Mouse (Mus musculus) spleen, adult 2 months (tissue): ENCODE results near the gene 6430628N08Rik. TPM values are rescaled to one million over a fixed set of nuclear protein-coding genes. Genes with fewer than 3 reads are reported as not detected.

Source experiments
- DNase-seq, 2 experiments: peaks; one replicate each; pipeline versions ENCODE4 v3.0.0 to v3.0.0-alpha.2; 2012 to 2021; ENCODE audit warnings: low spot score in 2 of 2, low read depth in 1 of 2
- H3K27ac ChIP-seq: fragments of 200-500 bp; 2 replicates; pipeline ENCODE4 v1.5.1; 2012; ENCODE audit warnings: low read length, inconsistent platforms; ENCODE audit not compliant: insufficient read depth
- H3K27me3 ChIP-seq: fragments of 200-500 bp; 2 replicates; pipeline ENCODE4 v1.6.1; 2012; ENCODE audit warnings: mild to moderate bottlenecking, moderate library complexity, low read length, inconsistent platforms; ENCODE audit not compliant: control insufficient read depth, insufficient read depth
- H3K36me3 ChIP-seq: fragments of 200-500 bp; 2 replicates; pipeline ENCODE4 v1.6.1; 2012; ENCODE audit warnings: mild to moderate bottlenecking, low read length, inconsistent platforms; ENCODE audit not compliant: control insufficient read depth, insufficient read depth
- H3K4me1 ChIP-seq: fragments of 200-500 bp; 2 replicates; pipeline ENCODE4 v1.6.1; 2011; ENCODE audit warnings: inconsistent platforms; ENCODE audit not compliant: control insufficient read depth, insufficient read depth, insufficient read length
- H3K4me3 ChIP-seq: fragments of 200-500 bp; 2 replicates; pipeline ENCODE4 v1.5.1; 2011; ENCODE audit warnings: mild to moderate bottlenecking, inconsistent platforms; ENCODE audit not compliant: insufficient read depth, insufficient read length; ENCODE audit errors: extremely low read depth
- CTCF ChIP-seq: fragments of 200-500 bp; IDR thresholded peaks from 2 replicates; pipeline ENCODE4 v1.5.1; 2011; ENCODE audit warnings: mild to moderate bottlenecking, inconsistent platforms; ENCODE audit not compliant: insufficient read depth, insufficient read length, insufficient replicate concordance; ENCODE audit errors: extremely low read depth
- POLR2A ChIP-seq: fragments of 200-500 bp; IDR thresholded peaks from 2 replicates; pipeline ENCODE4 v1.6.1; 2011; ENCODE audit warnings: low read depth, low read length, inconsistent platforms
- WGBS: fragments of 180-500 bp; shearing (Covaris S2); methylation state at CpG from one replicate; pipeline ENCODE4 v1.1.7; 2018; 5-methylcytosine and 5-hydroxymethylcytosine counted together
- polyA plus RNA-seq: library from polyadenylated mRNA; depleted of rRNA; stranded (reverse); fragments of >200 nt; gene quantifications from 2 replicates; pipeline ENCODE4 v1.2.3, GENCODE M21; 2012

6430628N08Rik gene
- polyA plus RNA-seq, 1 experiment, result not detected

GRCm38 (mm10) chr4:115863880-115864279 is 26.6 kb upstream of the 6430628N08Rik start:
- 92% methylated on average over 10 of the region's 10 CpGs for WGBS
- Histone ChIP-seq H3K4me3 (no peak overlapping the region), H3K4me1 (no peaks in the 10 kb centered on the region), H3K36me3 (peaks cover 35% of the 10 kb centered on the region), H3K27me3 (no peaks in the 10 kb centered on the region), H3K27ac (no peak overlapping the region)
- no peak for TF ChIP-seq POLR2A
- no peak for TF ChIP-seq CTCF
- no peak for DNase-seq

GRCm38 (mm10) chr4:115869512-115870210 is 20.8 kb upstream of the 6430628N08Rik start:
- H3K4me3 ChIP-seq, result no peak overlapping the region
- H3K36me3 ChIP-seq, result peaks cover 30% of the 10 kb centered on the region
- no peak for TF ChIP-seq CTCF
- no peak for TF ChIP-seq POLR2A
- 91% methylated on average over 16 of the region's 16 CpGs for WGBS
- no peaks in the 10 kb centered on the region for H3K4me1 ChIP-seq
- DNase-seq, result no peak
- no peak overlapping the region for H3K27ac ChIP-seq
- no peaks in the 10 kb centered on the region for H3K27me3 ChIP-seq

GRCm38 (mm10) chr4:115873231-115873630 is 17.2 kb upstream of the 6430628N08Rik start:
- no peak overlapping the region for H3K27ac ChIP-seq
- H3K36me3 ChIP-seq, result peaks cover 47% of the 10 kb centered on the region
- H3K4me1 ChIP-seq, result no peaks in the 10 kb centered on the region
- no peaks in the 10 kb centered on the region for H3K27me3 ChIP-seq
- WGBS, result 96% methylated on average over 3 of the region's 3 CpGs
- TF ChIP-seq POLR2A (no peak), CTCF (no peak)
- H3K4me3 ChIP-seq, result no peak overlapping the region
- no peak for DNase-seq

GRCm38 (mm10) chr4:115878216-115878678 is 12.2 kb upstream of the 6430628N08Rik start:
- TF ChIP-seq POLR2A (no peak), CTCF (no peak)
- Histone ChIP-seq H3K27ac (no peak overlapping the region), H3K36me3 (peaks cover 29% of the 10 kb centered on the region), H3K4me3 (no peak overlapping the region), H3K27me3 (no peaks in the 10 kb centered on the region), H3K4me1 (no peaks in the 10 kb centered on the region)
- 77% methylated on average over 11 of the region's 11 CpGs for WGBS
- no peak for DNase-seq

GRCm38 (mm10) chr4:115878828-115879227 is 11.6 kb upstream of the 6430628N08Rik start:
- Histone ChIP-seq H3K4me3 (no peak overlapping the region), H3K4me1 (no peaks in the 10 kb centered on the region), H3K27ac (no peak overlapping the region), H3K27me3 (no peaks in the 10 kb centered on the region), H3K36me3 (peaks cover 25% of the 10 kb centered on the region)
- 83% methylated on average over 9 of the region's 9 CpGs for WGBS
- no peak for TF ChIP-seq CTCF
- TF ChIP-seq POLR2A, result no peak
- DNase-seq, result no peak

- no peak overlapping the region for H3K4me3 ChIP-seq
- 42% methylated on average over 1 of the region's 1 CpGs for WGBS
- DNase-seq, result no peak
Observed at GRCm38 (mm10) chr4:115881183-115881582, 9.3 kb upstream of the 6430628N08Rik start.

DNA sequence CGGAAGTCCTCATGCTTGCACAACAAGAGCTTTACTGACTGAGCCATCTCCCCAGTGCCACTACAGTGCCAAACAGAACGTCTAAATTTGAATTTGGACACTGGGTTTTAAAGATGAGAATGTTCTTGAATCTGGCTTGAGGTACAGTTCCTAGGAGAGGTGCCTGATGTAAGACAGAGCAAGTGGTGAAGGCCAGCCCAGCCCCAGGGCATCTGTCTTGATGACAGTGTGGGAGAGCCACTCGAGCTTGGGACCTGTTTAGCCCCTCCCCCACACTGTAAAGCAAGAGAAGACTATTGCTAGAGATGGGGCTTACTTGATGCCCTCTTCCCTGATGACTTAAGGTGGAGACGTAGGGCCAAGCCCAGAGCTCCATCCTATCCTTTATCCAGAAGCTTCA is 8.3 kb upstream of the 6430628N08Rik start:
- Histone ChIP-seq H3K27me3 (no peaks in the 10 kb centered on the region), H3K36me3 (peaks cover 7% of the 10 kb centered on the region), H3K27ac (no peak overlapping the region), H3K4me3 (no peak overlapping the region), H3K4me1 (no peaks in the 10 kb centered on the region)
- 59% methylated on average over 4 of the region's 4 CpGs for WGBS
- DNase-seq, result no peak
- TF ChIP-seq CTCF, result no peak
- no peak for TF ChIP-seq POLR2A

More at GRCm38 (mm10) chr4:115881183-115881582, 9.3 kb upstream of the 6430628N08Rik start:
- Histone ChIP-seq H3K27me3 (no peaks in the 10 kb centered on the region), H3K27ac (no peak overlapping the region), H3K36me3 (peaks cover 11% of the 10 kb centered on the region), H3K4me1 (no peaks in the 10 kb centered on the region)
- no peak for TF ChIP-seq CTCF
- TF ChIP-seq POLR2A, result no peak
